Mouse (Mus musculus): ENCODE results near the gene Tarbp1.
A peak's percentile ranks its signal among the peaks of the same experiment; 100 is the strongest.
"Not testable (repeated sequence)": the region's sequence is repeated elsewhere in the genome, so short reads cannot be mapped to it uniquely, and the experiment has no call there.

DNA sequence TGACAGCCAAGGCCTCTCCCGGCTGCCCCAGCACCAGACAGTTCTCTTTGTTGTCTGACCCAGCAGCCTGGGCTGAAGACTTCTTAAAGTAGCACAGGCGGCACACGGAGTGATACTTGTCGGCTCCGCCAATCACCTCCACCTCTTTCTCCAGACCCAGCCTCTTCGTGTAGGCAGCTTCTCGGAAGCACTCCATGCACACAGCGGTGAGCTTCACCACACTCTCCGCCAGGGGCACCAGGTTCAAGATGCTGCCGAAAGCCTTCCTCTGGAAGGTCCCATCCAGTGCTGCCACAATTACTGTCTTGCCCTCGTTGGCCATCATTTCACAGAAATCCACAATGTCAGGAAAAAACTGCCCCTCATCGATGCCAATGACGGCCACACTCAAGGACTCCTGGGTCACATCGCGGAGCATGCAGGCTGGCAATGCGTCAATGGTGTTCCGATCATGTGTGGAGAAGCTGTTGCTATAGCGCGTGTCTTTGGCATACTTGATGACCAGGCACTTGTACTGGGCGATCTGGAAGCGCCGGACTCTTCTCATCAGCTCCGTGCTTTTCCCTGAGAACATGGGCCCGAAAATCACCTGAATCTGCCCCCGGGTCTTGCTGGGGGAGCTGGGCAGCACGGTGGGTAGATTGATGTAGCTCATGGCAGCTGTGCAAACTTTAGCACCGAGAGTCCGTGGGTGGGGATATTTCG is 1.4 kb upstream of the Tarbp1 start:
- TF ChIP-seq CTCF (conservative IDR thresholded peaks at IDR 0.05; ENCODE audit: low read length), result peak; percentile 19
- TF ChIP-seq NANOG (IDR thresholded peaks at IDR 0.05; ENCODE audit: borderline replicate concordance, low read length), result not testable (repeated sequence)

All from E14TG2a.4 (cell line).